Mouse (Mus musculus) kidney, postnatal 36 days (tissue): ENCODE results near the gene Slc25a21.

Experiments used
- DNase-seq, 2 experiments: peaks; one replicate each; pipeline ENCODE4 v3.0.0; 2021 to 2022; ENCODE audit warnings: mixed read lengths in 2 of 2

Gene Slc25a21

GRCm38 (mm10) chr12:57016324-57016723 is 180.9 kb downstream of the Slc25a21 start:
- DNase-seq = no peak

DNA sequence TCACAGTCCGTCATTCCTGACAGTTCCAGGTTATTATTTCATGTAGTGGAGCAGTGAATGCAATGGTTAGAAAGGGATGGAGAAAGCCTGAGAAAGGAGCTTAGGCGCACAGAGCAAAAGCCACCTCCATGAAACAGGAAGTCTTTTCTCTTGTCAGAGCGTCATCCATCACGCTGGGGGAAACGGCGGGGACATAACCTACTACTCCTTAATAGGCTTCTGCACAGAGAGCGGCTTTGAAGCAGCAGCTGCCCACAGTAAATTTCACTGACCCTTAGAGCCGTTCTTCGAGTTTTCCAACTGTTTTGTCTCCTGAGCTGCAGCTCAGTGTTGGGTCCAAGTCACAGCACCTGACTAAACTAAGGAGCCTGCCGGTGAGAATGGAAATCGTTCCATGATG is 188.3 kb downstream of the Slc25a21 start:
- no peak for DNase-seq

- peak; percentile 41 to 80 for DNase-seq
Observed at GRCm38 (mm10) chr12:56986049-56986448, 211.2 kb downstream of the Slc25a21 start.

GRCm38 (mm10) chr12:56982066-56982626 is 215.1 kb downstream of the Slc25a21 start:
- DNase-seq = no peak

DNA sequence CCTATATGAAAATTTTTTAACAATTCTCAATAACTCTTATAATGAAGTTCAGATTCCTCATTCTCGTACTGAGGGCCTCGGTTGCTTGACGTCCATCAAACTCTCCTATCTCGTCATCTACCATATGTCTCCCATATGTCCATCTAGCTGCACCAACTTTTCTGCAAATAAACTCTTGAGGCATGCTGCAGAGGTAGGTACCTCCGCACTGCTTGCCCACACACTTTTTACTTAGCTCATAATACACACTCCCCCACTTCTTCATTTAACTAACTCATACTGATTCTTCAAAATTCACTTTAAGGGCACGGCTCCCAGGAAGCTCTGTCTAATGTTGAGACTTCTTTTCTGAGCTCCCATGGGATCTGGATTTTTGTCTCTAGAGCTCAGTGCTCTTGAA is 222.0 kb downstream of the Slc25a21 start:
- DNase-seq = no peak

GRCm38 (mm10) chr12:56963236-56963635 is 234.0 kb downstream of the Slc25a21 start:
- DNase-seq = no peak

DNA sequence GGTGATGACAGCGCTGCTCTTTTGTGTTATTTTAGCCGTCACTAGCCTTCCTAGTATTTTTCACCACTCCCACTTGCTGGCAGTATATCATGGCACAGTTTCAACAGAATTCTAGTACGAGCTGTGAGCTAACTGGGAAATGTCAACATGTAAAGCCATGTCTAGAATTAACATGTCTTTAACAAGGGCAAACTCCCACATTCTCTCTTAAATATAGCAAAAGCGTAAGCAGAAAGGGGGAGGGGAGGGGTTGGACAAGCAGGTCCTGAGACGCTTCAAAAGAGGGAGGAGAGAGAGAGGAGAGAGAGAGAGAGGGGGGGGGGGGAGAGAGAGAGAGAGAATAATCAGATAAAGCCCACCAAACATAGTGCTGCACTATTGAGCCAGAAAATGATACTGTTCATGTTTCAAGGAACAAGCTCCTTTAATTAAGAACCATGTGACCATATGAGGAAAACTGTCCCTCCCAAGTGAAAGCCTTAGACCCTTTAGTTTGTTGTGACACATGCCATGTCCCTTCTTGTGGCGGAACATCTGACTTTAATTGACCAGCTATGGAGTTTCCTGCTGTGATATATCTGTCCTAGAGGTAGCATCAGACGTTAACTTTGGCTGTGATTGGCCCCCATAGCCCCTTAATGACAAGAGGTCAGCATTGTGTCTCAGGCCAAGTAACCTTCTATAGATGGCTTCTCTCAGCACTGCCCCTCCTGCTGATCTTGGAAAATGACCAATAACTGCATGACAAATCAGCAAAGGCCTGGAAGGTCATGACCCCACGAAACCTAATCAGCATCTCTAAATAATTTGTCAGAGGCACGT is 237.8 kb downstream of the Slc25a21 start:
- no peak for DNase-seq

DNA sequence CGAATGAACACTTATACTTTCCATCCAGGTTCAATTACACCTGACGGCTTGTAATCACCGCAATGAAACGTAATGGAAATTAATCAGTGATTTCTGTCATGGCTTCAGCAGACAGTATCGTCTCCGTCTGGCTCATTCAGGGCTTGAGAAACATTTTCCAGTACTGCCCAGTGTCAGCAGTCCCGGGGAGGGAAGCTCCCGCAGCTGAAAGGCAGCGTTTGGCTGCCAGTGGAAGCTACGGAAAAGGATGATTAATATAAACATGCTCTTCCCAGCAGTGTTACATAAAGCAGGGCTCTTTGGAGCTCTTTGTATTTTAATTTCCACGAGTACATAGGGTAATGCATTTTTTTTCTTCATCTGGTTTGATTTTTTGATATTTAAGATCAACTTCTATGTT is 239.0 kb downstream of the Slc25a21 start:
- no peak for DNase-seq

GRCm38 (mm10) chr12:56951749-56952657 is 245.3 kb downstream of the Slc25a21 start:
- DNase-seq = peak; percentile 25 to 60

- no peak for DNase-seq
Observed at GRCm38 (mm10) chr12:56944265-56944664, 253.0 kb downstream of the Slc25a21 start.

- no peak for DNase-seq
Observed at GRCm38 (mm10) chr12:56940861-56941260, 256.4 kb downstream of the Slc25a21 start.

DNA sequence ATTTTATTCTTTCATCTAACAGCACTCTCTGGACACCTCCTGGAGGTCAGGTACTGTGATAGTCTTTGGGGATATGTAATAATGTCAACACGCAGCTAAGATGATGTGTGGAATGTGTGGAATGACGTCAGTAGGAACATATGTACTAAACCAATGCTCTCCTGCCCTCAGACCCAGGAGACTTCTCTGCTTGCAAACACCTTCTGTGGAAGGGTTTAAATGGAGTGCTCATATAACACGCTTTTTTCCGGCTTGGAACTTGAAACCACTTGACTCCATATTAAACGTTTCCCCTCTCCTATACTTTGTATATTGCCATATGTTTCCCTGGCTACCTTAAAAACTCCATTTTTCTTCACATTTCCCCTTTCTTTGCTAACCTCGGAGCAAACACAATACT is 279.1 kb downstream of the Slc25a21 start:
- no peak for DNase-seq

- peak; percentile 46 to 61 for DNase-seq
Observed at GRCm38 (mm10) chr12:56906476-56906875, 290.8 kb downstream of the Slc25a21 start.

DNA sequence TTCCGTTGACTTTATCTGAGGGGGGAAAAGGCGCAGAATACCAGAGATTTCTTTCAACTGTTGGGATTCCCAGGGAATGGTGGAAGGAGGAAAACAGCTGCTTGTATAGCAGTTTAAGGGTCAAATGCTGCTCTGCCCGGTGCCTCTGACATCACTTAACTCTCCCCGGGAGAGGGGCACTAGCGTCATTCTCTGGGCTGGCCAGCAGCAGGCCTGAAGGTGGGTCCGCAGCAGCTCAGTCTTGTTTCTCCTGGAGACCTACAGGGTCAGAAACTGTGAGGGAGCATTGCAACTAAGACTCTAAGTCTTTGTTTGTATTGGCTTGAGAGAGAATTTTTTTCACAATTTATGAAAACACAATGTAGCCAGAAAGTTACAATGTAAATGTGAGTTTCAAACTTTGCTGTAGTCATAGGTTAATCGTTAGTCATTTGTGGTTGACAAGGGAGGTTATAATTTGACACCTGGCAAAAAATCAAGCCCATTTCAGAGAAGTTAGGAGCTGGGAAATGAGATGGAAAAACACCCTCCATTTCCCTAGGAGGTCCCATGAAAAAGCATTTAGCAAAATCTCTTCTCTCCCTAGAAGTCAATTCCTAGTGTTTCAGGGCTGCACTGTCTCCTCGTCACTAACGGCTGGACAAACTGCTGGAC is 291.5 kb downstream of the Slc25a21 start:
- DNase-seq = peak; percentile 44 to 55

DNA sequence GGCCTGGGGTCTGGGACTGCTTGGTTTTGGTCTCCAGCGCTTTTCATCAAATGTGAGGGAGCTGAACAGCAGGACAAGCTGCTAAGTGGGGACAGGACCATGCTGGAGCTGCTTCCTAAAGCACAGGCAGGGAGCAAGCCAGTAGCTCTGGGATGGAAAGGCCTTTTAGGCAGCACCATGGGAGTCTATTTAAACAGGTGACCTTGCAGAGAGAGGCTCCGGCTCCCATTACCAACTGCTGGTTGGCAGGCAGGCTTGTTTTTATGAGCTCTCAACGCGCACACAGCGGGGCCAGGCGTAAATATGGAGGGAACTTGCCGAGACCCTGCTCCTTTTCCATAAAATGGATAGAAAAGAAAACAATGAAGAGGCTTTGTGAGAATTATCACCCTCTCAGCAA is 292.1 kb downstream of the Slc25a21 start:
- peak in 1 of 2 experiments; percentile 16 for DNase-seq

DNA sequence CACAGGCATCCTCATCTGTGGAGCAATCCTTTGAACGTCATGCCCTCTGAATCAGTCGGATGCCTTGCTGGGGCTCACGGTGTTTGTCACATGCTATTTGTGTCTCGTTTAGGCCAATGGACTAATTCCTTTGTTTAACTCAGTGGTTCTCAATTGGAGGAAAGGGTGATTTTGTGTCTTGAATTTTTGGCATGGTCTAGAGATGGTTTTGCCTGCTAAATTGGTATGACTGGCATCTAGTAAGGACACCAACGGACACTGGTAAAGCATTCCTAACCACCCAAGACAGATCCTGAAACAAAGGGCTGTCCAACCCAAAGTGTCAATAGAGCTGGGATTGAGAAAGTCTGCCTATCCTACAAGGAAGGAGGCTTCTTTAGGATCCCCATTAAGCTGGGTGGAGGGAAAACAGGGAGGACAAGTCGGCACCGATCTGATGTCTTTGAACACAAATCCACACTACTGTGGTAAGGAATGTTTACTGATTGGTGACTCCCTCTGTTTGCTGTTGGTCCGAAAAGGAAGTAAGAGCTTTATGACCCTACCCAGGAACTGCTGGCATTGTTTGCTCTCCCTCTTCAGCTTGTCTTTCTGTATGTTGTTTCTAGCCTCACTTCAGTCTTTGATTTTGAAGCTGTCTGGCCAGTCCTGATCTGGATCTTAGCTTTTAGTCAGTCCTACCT is 294.4 kb downstream of the Slc25a21 start:
- DNase-seq = no peak

GRCm38 (mm10) chr12:56897976-56898375 is 299.3 kb downstream of the Slc25a21 start:
- peak; percentile 17 to 29 for DNase-seq

GRCm38 (mm10) chr12:56897221-56897937 is 299.9 kb downstream of the Slc25a21 start:
- DNase-seq = peak; percentile 66

- no peak for DNase-seq
Observed at GRCm38 (mm10) chr12:56894963-56895362, 302.3 kb downstream of the Slc25a21 start.

DNA sequence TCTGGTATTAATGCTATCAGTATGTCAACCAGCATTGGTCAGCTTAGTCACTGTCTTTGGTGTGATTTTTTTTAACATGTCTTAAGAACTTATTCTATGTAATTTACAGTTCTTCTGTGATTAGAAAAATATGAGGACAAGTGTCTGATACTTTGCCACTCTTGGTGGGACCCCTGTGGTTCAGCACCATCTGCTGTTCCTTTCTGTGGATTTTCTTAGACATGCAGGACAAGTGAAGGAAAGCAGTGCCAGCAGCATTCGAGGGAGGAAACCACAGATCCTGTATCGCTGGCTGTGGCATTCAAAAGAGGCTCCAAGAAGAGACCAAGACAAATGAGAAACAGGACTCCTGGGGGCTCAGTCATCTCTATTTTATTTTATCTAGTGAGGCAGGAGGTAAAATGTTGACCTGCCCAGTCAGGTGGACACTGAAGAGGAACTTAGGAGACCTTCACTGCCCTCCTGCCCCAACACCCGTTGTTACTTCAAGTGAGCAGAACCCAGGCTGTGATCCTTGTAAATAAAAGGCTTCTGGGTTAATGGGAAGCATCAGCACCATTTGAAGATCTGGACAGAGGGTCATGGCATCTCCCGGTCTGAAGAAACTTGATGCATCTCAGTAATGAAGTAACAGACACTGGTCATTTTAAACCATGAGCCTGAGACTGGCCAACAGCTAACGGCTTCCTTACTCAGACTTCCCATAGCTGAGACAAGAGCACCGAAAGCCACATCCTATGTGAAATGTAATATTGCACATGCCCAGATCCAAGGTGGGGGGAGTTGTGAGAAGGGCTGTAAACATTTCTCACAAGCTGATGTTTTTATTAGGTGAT is 306.2 kb downstream of the Slc25a21 start:
- no peak for DNase-seq

DNA sequence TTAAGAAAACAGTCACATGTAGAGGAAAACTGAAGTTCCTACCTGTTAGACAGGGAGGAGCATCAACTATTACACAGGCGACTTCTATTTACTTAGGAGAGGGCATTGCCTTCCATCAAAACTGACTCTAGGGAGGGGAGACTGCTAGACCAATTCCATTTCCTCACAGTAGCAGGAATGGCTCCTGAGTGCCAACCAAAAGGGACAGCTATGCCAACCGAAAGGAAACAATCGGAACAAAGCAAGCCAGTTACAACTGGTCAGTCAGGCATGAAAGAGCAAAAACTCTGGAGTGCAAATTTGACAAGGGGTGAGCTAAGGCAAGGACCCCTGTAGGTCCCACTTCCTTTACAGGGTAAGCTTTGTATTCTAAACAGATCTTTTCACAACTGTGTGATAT is 319.5 kb downstream of the Slc25a21 start:
- DNase-seq = no peak
